Mouse (Mus musculus) neural tube, embryonic 13.5 days (tissue): ENCODE results near the gene Ms4a4a. TPM values are rescaled to one million over a fixed set of nuclear protein-coding genes. Genes with fewer than 3 reads are reported as not detected.

ENCODE experiments used
- polyA plus RNA-seq: library from polyadenylated mRNA; unstranded; fragments of >200 nt; fragmentation: Nextera tagmentation; extraction: Ambion mirVana; gene quantifications from 2 replicates; pipeline ENCODE4 v1.2.1, GENCODE M21; 2015

Ms4a4a gene
- polyA plus RNA-seq, 1 experiment from 2014 or later = 3.6 TPM

Other genes starting within 250 kb of the Ms4a4a start
- not detected in 2 replicates for gene 1700017D01Rik, start 244.6 kb upstream of the Ms4a4a start, polyA plus RNA-seq
- gene 1700025F22Rik, start 210.2 kb upstream of the Ms4a4a start, polyA plus RNA-seq = not detected in 2 replicates
- gene Ms4a13, start 178.8 kb upstream of the Ms4a4a start, polyA plus RNA-seq = not detected in 2 replicates
- not detected in 2 replicates for gene Ms4a12, start 143.1 kb upstream of the Ms4a4a start, polyA plus RNA-seq
- gene Ms4a1, start 109.3 kb upstream of the Ms4a4a start, polyA plus RNA-seq = not detected in 2 replicates
- not detected in 2 replicates for gene Ms4a5, start 91.7 kb upstream of the Ms4a4a start, polyA plus RNA-seq
- 0.08 TPM in 1 of 2 replicates, not detected in the other for gene Ms4a14, start 61.1 kb upstream of the Ms4a4a start, polyA plus RNA-seq
- gene Ms4a7, start 39.4 kb upstream of the Ms4a4a start, polyA plus RNA-seq = 3.9 and 4.3 TPM in 2 replicates
- 0.11 and 0.59 TPM in 2 replicates for gene Ms4a4c, start 29.2 kb downstream of the Ms4a4a start, polyA plus RNA-seq
- gene Ms4a4b, start 68.0 kb downstream of the Ms4a4a start, polyA plus RNA-seq = not detected in 2 replicates
- 2.9 and 3.3 TPM in 2 replicates for gene Ms4a6c, start 93.8 kb downstream of the Ms4a4a start, polyA plus RNA-seq
- gene Gm8369, start 110.4 kb downstream of the Ms4a4a start, polyA plus RNA-seq = not detected in 2 replicates
- gene Ms4a6b, start 141.0 kb downstream of the Ms4a4a start, polyA plus RNA-seq = 3.7 and 3.8 TPM in 2 replicates
- gene Ms4a4d, start 161.3 kb downstream of the Ms4a4a start, polyA plus RNA-seq = 0.25 TPM in 1 of 2 replicates, not detected in the other
- 1.8 and 2.2 TPM in 2 replicates for gene Ms4a6d, start 229.3 kb downstream of the Ms4a4a start, polyA plus RNA-seq
- gene Ms4a2, start 248.2 kb downstream of the Ms4a4a start, polyA plus RNA-seq = 0.18 and 0.40 TPM in 2 replicates